Mouse (Mus musculus): ENCODE data around the gene Ltb4r2.

Gene Ltb4r2

GRCm38 (mm10) chr14:55761163-55761562, at the start of gene Ltb4r2:
TSS of gene Ltb4r2 (plus strand) at chr14:55761428.
- no peak for DNase-seq

- no peak for DNase-seq
Observed at GRCm38 (mm10) chr14:55711786-55712185, 49.4 kb upstream of the Ltb4r2 start.

GRCm38 (mm10) chr14:55713007-55713728, 48.1 kb upstream of the Ltb4r2 start:
- no peak for DNase-seq

- no peak for DNase-seq
Observed at GRCm38 (mm10) chr14:55713729-55714122, 47.5 kb upstream of the Ltb4r2 start, which contains the start of gene Tgm1. TSS of gene Tgm1 (minus strand) at chr14:55713926.

- DNase-seq, result no peak
Observed at GRCm38 (mm10) chr14:55714893-55715292, 46.3 kb upstream of the Ltb4r2 start.

GRCm38 (mm10) chr14:55716271-55716670, 45.0 kb upstream of the Ltb4r2 start:
- no peak for DNase-seq

DNA sequence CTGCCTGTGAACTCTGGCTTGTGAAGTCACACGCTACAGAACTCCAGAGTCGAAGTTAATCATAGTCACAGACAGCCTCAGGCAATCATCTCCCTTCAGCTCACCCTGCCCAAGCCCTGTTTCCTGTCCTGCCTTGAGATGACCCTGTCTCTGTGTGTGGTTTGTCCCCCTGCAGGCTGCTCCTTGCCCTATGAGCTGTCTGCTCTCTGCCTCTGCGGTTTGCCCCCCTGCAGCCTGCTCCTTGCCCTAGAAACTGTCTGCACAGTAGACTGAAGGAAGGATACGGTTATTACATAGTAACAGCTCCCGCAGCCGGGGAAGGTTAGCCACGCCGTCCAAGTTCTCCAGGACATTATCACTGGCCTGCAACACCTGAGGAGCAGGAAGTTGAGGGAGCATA, 44.3 kb upstream of the Ltb4r2 start:
- DNase-seq, result no peak

DNA sequence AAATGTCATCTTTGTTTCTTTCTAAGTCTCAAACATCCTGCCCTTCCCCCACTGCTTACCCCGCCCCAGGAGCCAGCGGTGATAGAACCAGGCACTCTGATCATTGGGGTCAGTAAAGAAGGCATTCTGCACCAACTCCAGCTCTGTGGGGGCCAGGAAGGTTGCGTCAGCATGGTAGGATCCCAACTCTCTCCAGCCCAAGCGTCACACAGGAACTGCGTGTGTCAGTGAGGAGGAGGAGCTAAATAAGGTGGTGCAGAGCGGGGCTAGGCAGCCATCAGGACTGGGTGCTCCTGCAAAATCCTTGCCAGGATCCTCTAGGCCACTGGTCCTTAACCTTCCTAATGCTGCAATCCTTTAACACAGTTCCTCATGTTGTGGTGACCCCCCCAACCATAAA, 41.5 kb upstream of the Ltb4r2 start:
- DNase-seq, result no peak

DNA sequence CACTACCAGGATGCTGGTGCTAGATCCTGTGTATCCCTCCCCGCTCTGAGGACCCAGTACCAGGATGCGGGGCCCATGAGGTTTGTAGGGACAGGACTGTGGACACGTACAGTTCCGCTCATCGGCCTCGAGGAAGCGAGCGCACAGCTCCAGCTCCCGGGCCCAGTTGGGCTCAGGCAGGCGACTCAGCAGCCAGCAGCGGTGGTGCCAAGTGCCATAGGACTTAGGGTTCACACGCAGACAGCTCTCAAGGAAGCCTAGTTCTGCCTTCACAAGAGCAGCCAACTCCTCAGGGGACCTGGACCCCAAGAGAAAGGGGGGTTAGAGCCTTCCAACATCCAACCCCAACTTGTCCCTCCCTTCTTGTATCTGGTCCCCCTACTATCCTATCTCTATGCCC, 40.6 kb upstream of the Ltb4r2 start:
- no peak for DNase-seq

DNA sequence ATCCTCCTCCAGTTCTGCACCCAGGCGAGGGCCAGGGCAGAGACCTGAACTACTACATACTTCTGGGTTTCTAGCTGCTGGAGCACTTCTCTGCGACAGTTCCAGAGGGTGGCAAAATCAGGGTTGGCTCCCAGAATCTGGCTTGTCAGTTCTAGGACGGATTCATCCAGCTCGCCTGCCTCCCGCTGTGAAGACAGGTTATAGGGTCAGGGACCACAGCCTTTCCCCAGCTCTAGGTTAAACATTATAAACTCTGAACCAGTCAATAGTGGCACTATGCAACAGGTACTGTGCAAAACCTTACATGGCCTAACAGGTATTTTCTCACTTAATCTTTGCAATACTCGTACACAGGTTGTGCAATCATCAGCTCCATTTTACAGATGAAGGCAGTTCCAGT, 40.2 kb upstream of the Ltb4r2 start:
- no peak for DNase-seq

DNA sequence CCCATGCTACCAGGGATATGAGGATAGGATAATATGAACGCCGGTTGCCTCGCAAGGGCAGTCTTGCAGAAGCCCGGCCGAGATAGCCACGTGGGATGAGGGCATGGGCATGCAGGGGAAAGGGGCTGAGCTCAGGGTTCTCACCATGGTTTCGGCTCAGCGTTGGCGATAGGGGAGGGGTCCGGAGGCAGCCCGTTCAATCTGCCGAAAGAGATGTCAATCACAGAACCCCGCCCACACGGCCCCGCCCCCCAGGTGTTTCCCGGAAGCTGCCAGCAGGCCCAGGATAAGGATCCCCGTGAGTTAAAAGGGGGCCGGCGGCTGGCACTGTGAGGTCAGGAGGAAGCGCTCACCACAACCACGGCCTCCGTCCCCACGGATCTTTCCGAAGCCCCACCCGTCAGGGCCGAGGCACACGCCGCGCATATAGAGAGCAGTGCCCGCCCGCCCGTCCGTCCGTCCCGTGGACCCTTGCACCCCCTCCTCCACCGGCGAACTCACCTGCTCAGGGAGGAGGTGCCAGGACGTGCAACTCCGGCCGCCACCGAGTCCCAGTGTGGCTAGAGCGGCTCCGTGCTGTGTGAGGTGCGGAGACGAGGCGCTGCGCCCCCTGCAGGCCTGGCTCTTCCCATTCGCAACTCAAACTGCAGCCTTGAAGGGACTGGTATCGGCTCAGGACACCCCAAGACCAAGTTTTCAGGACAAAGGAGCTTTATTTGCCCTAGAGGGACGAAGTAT, 39.4 kb upstream of the Ltb4r2 start, which contains the start of gene Rabggta:
TSS of gene Rabggta (minus strand) at position 564 of the 738 bp plus-strand sequence.
- peak; percentile 95 for DNase-seq

GRCm38 (mm10) chr14:55722438-55722945, 38.7 kb upstream of the Ltb4r2 start:
- no peak for DNase-seq

GRCm38 (mm10) chr14:55723433-55723832, 37.8 kb upstream of the Ltb4r2 start:
- DNase-seq, result no peak

DNA sequence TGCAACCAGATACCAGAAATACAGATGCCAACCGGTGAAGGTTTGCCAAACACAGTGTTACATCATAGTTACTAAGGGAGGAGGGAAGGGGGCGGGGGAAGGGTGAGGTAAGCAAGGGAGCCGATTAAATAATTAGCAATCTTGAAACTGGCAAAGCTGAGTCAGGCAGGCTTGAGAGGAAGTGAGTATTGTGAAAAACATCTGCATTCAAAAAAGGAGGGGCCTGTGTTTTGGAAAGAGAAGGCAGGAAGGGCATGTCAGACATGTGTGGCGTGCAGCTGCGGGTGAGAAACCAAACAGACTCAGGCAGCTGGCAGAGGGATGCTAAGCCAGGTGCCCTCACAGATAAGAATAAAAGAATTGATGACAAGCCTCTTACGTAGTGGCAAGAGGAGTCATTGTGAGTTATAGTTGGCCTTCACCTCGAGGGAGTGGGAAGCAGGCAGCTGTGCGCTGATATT, 36.8 kb upstream of the Ltb4r2 start:
- peak; percentile 79 for DNase-seq

- no peak for DNase-seq
Observed at GRCm38 (mm10) chr14:55726261-55726660, 35.0 kb upstream of the Ltb4r2 start.

DNA sequence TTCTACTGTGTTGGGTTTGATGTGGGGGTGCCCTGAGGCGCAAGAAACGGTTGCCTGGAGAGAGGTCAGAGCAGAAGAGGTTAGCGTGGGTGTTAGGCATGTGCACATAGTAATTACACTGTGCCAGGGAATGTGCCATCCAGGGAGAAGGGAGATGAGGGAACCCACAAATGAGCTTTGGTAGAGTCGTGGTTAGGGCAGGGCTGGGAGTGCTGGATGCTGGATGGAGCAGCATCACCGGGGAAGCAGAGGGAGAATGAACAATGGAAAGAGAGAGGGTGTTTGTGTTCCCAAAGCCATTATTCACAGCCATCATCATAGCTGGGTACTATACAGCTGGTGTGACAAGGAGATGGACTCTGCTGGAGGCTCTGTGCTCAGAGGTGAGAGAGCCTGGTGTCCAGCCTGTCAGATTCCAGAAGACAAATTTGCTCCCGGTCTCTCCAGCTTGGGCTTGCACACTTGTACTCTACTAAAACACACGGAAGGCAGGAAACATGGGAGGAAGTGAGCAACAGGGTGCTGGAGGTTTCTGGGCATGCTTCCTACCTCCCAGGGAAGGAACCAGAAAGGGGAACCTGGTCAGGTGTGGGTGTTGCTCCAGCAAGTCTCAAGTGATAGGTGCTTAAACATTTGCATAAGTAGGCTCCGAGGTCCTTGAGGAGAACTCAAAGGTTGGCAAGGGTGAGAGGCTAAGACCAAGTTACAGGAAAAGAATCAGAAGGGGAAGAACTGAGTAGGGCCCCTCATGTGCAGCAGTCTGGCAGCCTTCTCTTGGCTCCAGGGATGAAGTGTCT, 33.1 kb upstream of the Ltb4r2 start:
- no peak for DNase-seq

GRCm38 (mm10) chr14:55730116-55730515, 31.1 kb upstream of the Ltb4r2 start:
- no peak for DNase-seq

- DNase-seq, result no peak
Observed at GRCm38 (mm10) chr14:55730531-55731032, 30.6 kb upstream of the Ltb4r2 start.

- no peak for DNase-seq
Observed at GRCm38 (mm10) chr14:55733889-55734288, 27.3 kb upstream of the Ltb4r2 start.

- DNase-seq, result no peak
Observed at GRCm38 (mm10) chr14:55734869-55735268, 26.4 kb upstream of the Ltb4r2 start.

DNA sequence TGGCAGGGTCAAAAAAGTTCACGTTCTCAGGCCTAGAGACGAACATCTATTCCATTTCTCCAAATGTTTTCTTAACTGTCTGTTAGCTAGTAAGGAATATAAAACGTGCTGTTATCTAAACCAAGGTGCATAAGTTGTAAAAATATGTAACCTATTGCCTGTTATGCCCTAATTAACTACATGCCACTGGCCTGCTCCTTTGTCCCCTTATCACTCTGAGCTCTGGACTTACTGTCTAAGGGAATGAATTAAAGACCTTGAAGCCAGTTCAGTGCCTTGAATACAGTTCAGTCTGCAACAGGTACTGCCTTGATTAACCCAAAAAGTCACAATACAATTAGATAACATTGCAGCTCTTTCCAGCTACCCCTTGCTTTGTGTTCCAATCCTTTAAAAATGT, 25.9 kb upstream of the Ltb4r2 start:
- no peak for DNase-seq

- no peak for DNase-seq
Observed at GRCm38 (mm10) chr14:55735758-55736157, 25.5 kb upstream of the Ltb4r2 start.

All from thymus, postnatal 25 days (tissue).